Mouse (Mus musculus): ENCODE results near the gene Pgap3. TPM values are rescaled to one million over a fixed set of nuclear protein-coding genes. Genes with fewer than 3 reads are reported as not detected.

The Pgap3 gene
- total RNA-seq, 2 experiments from 2014 or later = 10.7 to 11.1 TPM

GRCm38 (mm10) chr11:98414162-98414561, 13.9 kb upstream of the Pgap3 start:
- DNase-seq (ENCODE audit: low spot score in 2 of 2) = no peak
- intact Hi-C loops (cut with DNase I) = no loop called here

GRCm38 (mm10) chr11:98413731-98414130, 13.4 kb upstream of the Pgap3 start:
- intact Hi-C loops (cut with DNase I) = no loop called here
- DNase-seq (ENCODE audit: low spot score in 2 of 2) = no peak

DNA sequence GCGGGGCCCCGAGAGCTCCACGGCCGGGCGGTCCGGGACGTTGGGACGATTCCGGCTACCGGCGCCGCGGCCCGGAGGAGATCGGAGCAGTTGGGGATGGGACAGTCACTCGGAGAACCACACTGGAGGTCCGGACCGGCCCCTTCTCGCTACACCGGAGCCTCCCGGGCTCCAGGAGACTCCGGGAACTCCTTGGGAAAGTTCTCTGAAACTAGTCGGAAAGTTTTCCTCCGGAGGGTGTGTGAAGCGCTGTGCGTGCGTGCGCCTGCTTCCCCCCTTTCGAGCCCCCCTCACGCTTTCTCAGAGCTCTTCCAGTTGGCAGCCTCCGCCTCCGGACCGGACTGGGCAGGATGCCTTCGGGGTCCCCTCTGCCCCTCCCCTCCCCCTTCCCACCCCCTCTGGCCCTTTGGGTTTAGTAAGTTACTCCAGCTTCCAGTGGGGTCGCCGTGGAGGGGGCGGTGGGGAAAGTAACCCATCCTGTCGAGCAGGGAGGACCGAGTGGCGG, 12.6 kb upstream of the Pgap3 start:
- intact Hi-C loops (cut with DNase I) = no loop called here
- DNase-seq (ENCODE audit: low spot score in 2 of 2) = no peak

DNA sequence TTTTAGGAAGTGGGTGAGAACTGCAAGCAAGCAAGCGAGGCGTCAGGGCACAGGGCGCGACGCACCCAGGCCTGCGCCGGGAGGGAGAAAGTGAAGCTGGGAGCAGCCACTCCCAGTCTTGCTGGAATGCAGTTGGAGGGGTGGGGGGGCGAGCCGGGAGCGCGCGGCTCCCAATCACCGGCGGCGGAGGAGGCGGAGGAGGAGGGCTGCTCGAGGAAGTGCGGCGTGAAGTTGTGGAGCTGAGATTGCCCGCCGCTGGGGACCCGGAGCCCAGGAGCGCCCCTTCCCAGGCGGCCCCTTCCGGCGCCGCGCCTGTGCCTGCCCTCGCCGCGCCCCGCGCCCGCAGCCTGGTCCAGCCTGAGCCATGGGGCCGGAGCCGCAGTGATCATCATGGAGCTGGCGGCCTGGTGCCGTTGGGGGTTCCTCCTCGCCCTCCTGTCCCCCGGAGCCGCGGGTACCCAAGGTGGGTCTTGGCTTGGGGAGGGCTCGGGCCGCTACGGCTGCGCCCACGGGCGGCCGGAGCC, 12.0 kb upstream of the Pgap3 start, which contains the start of gene Erbb2:
TSS of gene Erbb2 (plus strand) at position 198 of the 524 bp plus-strand sequence.
- intact Hi-C loops (cut with DNase I) = no loop called here
- DNase-seq (ENCODE audit: low spot score in 2 of 2) = peak in 1 of 2 experiments; percentile 34

GRCm38 (mm10) chr11:98409341-98409822, 9.1 kb upstream of the Pgap3 start:
- intact Hi-C loops (cut with DNase I) = no loop called here
- no peak for DNase-seq (ENCODE audit: low spot score in 2 of 2)

- intact Hi-C loops (cut with DNase I) = no loop called here
- no peak for DNase-seq (ENCODE audit: low spot score in 2 of 2)
Measured at GRCm38 (mm10) chr11:98408872-98409271, 8.6 kb upstream of the Pgap3 start.

DNA sequence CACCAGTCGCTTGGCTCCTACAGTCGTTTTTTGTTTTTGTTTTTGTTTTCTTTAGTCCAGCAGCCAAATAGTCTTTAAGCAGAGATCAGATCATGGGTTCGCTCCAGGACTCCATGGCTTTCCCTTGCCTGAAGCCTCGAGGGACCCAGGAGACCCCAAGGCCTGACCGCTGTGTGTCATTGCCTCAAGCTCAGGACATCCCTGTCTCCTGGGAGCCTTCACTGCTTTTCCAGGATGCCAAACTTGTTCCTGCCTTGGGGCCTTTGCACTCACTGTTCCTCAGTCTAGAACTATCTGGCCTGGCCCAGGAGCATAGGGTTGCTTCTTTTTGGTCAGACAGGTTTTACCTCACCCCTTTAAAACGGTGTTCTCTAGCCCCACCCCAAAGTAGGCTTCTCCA, 6.3 kb upstream of the Pgap3 start:
- intact Hi-C loops (cut with DNase I) = no loop called here
- DNase-seq (ENCODE audit: low spot score in 2 of 2) = no peak

- DNase-seq (ENCODE audit: low spot score in 2 of 2) = no peak
- intact Hi-C loops (cut with DNase I) = no loop called here
Measured at GRCm38 (mm10) chr11:98400816-98401215, 526 bp upstream of the Pgap3 start.

GRCm38 (mm10) chr11:98397946-98398345, 2.3 kb downstream of the Pgap3 start:
- intact Hi-C loops (cut with DNase I) = no loop called here
- no peak for DNase-seq (ENCODE audit: low spot score in 2 of 2)

- no peak for DNase-seq (ENCODE audit: low spot score in 2 of 2)
- intact Hi-C loops (cut with DNase I) = no loop called here
Measured at GRCm38 (mm10) chr11:98395041-98395440, 5.2 kb downstream of the Pgap3 start.

DNA sequence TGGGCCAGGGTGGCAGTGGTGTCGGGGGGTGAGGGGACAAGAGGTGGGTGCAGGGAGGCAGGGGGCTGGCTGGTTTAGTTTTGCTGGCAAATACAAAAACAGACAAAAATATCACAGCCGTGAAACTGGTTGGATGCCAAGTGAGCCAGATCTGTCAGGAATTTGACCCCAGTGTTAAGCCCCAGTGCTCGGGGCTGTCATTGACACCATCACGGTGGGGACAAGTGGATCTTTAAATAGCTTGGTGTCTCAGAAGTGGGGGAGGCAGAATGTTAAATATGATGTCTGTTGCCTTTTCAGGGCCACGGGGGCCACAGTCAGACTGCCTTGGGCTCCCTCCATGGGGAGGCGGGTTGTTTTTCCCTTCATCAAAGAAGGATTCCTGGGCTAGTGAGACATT, 6.0 kb downstream of the Pgap3 start:
- intact Hi-C loops (cut with DNase I) = no loop called here
- DNase-seq (ENCODE audit: low spot score in 2 of 2) = no peak

- no peak for DNase-seq (ENCODE audit: low spot score in 2 of 2)
- intact Hi-C loops (cut with DNase I) = no loop called here
Measured at GRCm38 (mm10) chr11:98393317-98393716, 7.0 kb downstream of the Pgap3 start.

- intact Hi-C loops (cut with DNase I) = no loop called here
Measured at GRCm38 (mm10) chr11:98392645-98393044, 7.6 kb downstream of the Pgap3 start.

GRCm38 (mm10) chr11:98392034-98392433, 8.3 kb downstream of the Pgap3 start:
- intact Hi-C loops (cut with DNase I) = no loop called here
- no peak for DNase-seq (ENCODE audit: low spot score in 2 of 2)

More at GRCm38 (mm10) chr11:98392645-98393044, 7.6 kb downstream of the Pgap3 start:
- no peak for DNase-seq (ENCODE audit: low spot score in 2 of 2)

- intact Hi-C loops (cut with DNase I) = no loop called here
- DNase-seq (ENCODE audit: low spot score in 2 of 2) = no peak
Measured at GRCm38 (mm10) chr11:98390141-98390540, 10.1 kb downstream of the Pgap3 start.

DNA sequence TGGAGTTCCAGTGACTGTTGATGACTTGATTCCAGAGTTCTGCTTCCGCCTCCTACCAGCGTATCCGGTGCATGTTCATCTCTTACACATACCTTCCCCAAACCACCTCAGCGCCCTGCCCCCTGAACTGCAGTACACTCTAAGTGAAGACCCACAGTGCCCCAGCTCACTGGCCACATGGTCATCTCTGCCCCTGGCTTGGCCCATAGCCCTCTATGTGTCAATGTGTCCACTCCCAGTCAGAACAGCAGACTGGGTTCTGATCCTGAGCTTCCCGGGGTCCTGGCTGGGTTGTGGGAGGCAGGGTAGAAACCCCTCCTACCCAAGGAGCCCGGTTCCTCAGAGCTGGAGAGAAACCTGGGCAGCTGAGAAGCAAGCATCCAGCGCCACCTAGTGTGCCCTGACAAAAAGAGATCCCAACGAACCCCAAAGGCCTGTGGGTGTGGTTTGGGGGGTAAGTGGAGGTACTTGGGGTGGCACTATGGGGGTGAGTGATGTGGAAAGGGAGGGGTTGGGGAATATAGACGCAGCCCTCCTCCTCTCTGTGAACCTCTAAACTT, 11.0 kb downstream of the Pgap3 start:
- intact Hi-C loops (cut with DNase I) = loop anchor here (1.0 to 5.0 kb wide), 2 partner anchors 42 to 124 kb away; partner anchors contain the start of gene Ppp1r1b
- peak; percentile 80 to 81 for DNase-seq (ENCODE audit: low spot score in 2 of 2)

- intact Hi-C loops (cut with DNase I) = loop anchor here (5.0 kb wide), 1 partner anchor 41 kb away; the partner anchor contains the start of gene Ppp1r1b
- no peak for DNase-seq (ENCODE audit: low spot score in 2 of 2)
Measured at GRCm38 (mm10) chr11:98388282-98388681, 12.0 kb downstream of the Pgap3 start.

DNA sequence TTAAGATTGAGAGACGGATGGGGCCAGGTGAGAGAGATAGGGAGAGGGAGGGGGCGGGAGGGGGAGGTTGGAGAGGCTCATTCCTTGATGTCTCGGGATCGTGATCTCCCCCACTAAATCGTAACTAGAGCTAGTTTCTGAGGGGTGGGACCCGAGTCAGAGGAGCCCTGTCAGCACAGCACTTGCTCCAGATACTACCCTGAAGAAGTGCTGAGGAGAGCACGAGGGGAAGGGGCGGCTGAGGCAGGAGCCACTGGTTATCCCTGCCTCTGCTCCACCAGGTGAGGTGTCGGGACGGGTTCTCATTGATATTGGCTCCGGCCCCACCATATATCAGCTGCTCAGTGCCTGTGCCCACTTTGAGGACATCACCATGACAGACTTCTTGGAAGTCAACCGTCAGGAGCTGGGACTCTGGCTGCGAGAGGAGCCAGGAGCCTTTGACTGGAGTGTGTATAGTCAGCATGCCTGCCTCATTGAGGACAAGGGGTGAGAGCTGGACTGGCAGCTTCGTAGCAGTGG, 13.2 kb downstream of the Pgap3 start:
- intact Hi-C loops (cut with DNase I) = loop anchor here (5.0 kb wide), 1 partner anchor 40 kb away; the partner anchor contains the start of gene Ppp1r1b
- DNase-seq (ENCODE audit: low spot score in 2 of 2) = no peak

DNA sequence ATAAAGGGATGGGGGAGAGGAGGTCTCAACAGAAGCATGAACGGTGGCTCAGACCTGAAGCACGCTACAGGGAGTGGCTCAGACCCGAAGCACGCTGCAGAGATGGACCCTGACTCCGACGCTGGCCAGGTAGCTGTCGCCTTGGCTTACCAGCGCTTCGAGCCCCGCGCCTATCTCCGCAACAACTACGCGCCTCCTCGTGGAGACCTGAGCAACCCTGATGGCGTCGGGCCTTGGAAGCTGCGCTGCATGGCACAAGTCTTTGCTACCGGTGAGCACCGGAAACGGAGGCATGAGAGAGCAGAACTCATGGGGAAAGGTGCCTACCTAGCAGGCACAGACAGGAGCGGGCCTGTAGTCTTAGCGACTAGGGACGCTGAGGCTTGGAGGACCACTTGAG, 13.7 kb downstream of the Pgap3 start:
- no peak for DNase-seq (ENCODE audit: low spot score in 2 of 2)
- intact Hi-C loops (cut with DNase I) = loop anchor here (5.0 kb wide), 1 partner anchor 39 kb away; the partner anchor contains the start of gene Ppp1r1b

Data from left cerebral cortex, postnatal 14 days (tissue).